ENCODE assay signal across 8 mouse cellular contexts in the genomic region with DNA sequence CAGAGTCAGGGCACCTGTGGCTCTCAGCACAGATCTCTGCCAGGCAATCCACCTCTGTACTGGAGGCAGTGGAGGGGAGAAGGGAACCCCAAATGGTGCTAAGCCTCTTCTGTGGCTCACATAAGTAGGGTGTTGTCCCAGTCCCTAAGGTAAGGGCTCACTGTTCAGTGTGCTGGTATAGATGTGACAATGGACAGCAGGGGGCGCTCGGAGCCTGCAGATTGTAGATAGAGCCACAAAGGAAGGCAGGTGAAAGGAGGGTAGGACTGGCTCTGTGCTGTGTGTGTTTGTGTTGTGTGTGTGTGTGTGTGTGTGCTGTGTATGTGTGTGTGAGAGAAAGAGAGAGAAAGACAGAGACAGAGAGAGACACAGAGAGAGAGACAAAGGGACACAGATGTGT. TPM values are rescaled to one million over a fixed set of nuclear protein-coding genes. Genes with fewer than 3 reads are reported as not detected.
A peak's percentile ranks its signal among the peaks of the same experiment; 100 is the strongest.
DNase-seq lines count a peak whose midpoint lies in the region; ATAC-seq and TF ChIP-seq lines count a peak whose summit lies in the region.

No protein-coding gene starts in this region.

- H3K36me3 ChIP-seq in E14TG2a.4 (ENCODE audit: insufficient read depth, low read length): no peaks in the 10 kb centered on the region
- H3K36me3 ChIP-seq in forebrain, embryonic 16.5 days (ENCODE audit: control insufficient read depth, insufficient read depth): no peaks in the 10 kb centered on the region

- 0% methylated on average over 2 of the region's 2 CpGs for WGBS in forebrain, embryonic 16.5 days
- WGBS in lung, adult 2 months: 0% methylated on average over 2 of the region's 2 CpGs

- peak; percentile 39 for TF ChIP-seq CTCF in E14TG2a.4 (conservative IDR thresholded peaks at IDR 0.05; ENCODE audit: low read length)
- TF ChIP-seq CTCF in lung, adult 2 months (IDR thresholded peaks at IDR 0.05; ENCODE audit: insufficient read depth, low read length): peak; percentile 82

- intact Hi-C loops in heart, postnatal 36 days (cut with DNase I): loop anchor here (1.0 to 10.0 kb wide), 6 partner anchors 47 to 1375 kb away; no protein-coding TSS in a partner anchor

- peak; percentile 69; the same call in 1 of the 2 replicates for ATAC-seq in cerebellum, adult (ENCODE audit: insufficient number of reproducible peaks, low FRiP score, low TSS enrichment)
- peak; percentile 97 for ATAC-seq in forebrain, embryonic 16.5 days

- DNase-seq in heart, postnatal 36 days: peak; percentile 88 to 93
- DNase-seq in layer of hippocampus, adult 18-20 months (ENCODE audit: low spot score in 2 of 2): peak; percentile 68 to 93
- DNase-seq in lung, adult 2 months: peak; percentile 89
- DNase-seq in ovary, adult 18-20 months (ENCODE audit: low spot score): peak; percentile 50
- peak; percentile 47 for DNase-seq in thymus, adult 18-20 months

- no peak for TF ChIP-seq POLR2A in lung, adult 2 months (IDR thresholded peaks at IDR 0.05; ENCODE audit: borderline replicate concordance, extremely low read depth, low read depth, low read length)

- peaks cover 12% of the 10 kb centered on the region for H3K4me1 ChIP-seq in E14TG2a.4 (replicated peaks; ENCODE audit: low read depth, low read length)
- H3K4me1 ChIP-seq in forebrain, embryonic 16.5 days (replicated peaks; ENCODE audit: control insufficient read depth, insufficient read depth, low read length): peaks cover 5% of the 10 kb centered on the region; the same call in 1 of the 2 replicates
- peaks cover 9% of the 10 kb centered on the region for H3K4me1 ChIP-seq in lung, adult 2 months (ENCODE audit: control insufficient read depth, insufficient read depth, low read length)

- H3K9me3 ChIP-seq in E14TG2a.4 (ENCODE audit: low read length): peaks cover 6% of the 10 kb centered on the region
- H3K9me3 ChIP-seq in forebrain, embryonic 16.5 days (ENCODE audit: control insufficient read depth, low read length): no peaks in the 10 kb centered on the region

- H3K9ac ChIP-seq in forebrain, embryonic 16.5 days (replicated peaks; ENCODE audit: low read depth, low read length): no peak overlapping the region

- H3K4me2 ChIP-seq in forebrain, embryonic 16.5 days (ENCODE audit: low read length): no peak overlapping the region

- H3K4me3 ChIP-seq in E14TG2a.4 (replicated peaks; ENCODE audit: low read length): no peak overlapping the region
- no peak overlapping the region for H3K4me3 ChIP-seq in forebrain, embryonic 16.5 days (replicated peaks; ENCODE audit: low read length)
- H3K4me3 ChIP-seq in lung, adult 2 months (replicated peaks; ENCODE audit: extremely low read depth, low read depth, low read length): no peak overlapping the region

- H3K27ac ChIP-seq in forebrain, embryonic 16.5 days (ENCODE audit: low read length): no peak overlapping the region

- H3K27me3 ChIP-seq in E14TG2a.4 (ENCODE audit: insufficient read depth, low read length): peaks cover 29% of the 10 kb centered on the region
- no peaks in the 10 kb centered on the region for H3K27me3 ChIP-seq in forebrain, embryonic 16.5 days (replicated peaks; ENCODE audit: control insufficient read depth, insufficient read depth, low read length)

RNA-seq across cellular contexts. Expression of a gene that starts 30.4 kb away (rescaled TPM):
- 0.13 and 0.14 TPM in 2 replicates for polyA plus RNA-seq in forebrain, embryonic 16.5 days (2015; fragmentation: Nextera tagmentation; extraction: Ambion mirVana)
- total RNA-seq in heart, postnatal 36 days (2021): 1 to 10 TPM; 2.0 to 2.1 TPM
- total RNA-seq in layer of hippocampus, adult 18-20 months (2021): under 1 TPM; 0.25 to 0.40 TPM
- polyA plus RNA-seq in lung, adult 2 months (2012; rRNA removed): 130 and 155 TPM in 2 replicates

RNA-seq across cellular contexts. Expression of a gene that starts 46.5 kb away (rescaled TPM):
- polyA plus RNA-seq in forebrain, embryonic 16.5 days (2015; fragmentation: Nextera tagmentation; extraction: Ambion mirVana): 0.29 and 0.30 TPM in 2 replicates
- total RNA-seq in heart, postnatal 36 days (2021): 1 to 10 TPM in 1 of 2 experiments, under 1 TPM in 1; 0.94 to 1.4 TPM
- under 1 TPM; 0.27 to 0.66 TPM for total RNA-seq in layer of hippocampus, adult 18-20 months (2021)
- polyA plus RNA-seq in lung, adult 2 months (2012; rRNA removed): 35.1 and 39.4 TPM in 2 replicates

RNA-seq across cellular contexts. Expression of a gene that starts 55.5 kb away (rescaled TPM):
- 87.4 and 92.4 TPM in 2 replicates for polyA plus RNA-seq in forebrain, embryonic 16.5 days (2015; fragmentation: Nextera tagmentation; extraction: Ambion mirVana)
- total RNA-seq in heart, postnatal 36 days (2021): 10 to 100 TPM; 23.7 to 23.9 TPM
- 10 to 100 TPM; 53.2 to 57.5 TPM for total RNA-seq in layer of hippocampus, adult 18-20 months (2021)
- 36.1 and 38.6 TPM in 2 replicates for polyA plus RNA-seq in lung, adult 2 months (2012; rRNA removed)
